Mouse (Mus musculus) neural tube, embryonic 14.5 days (tissue): ENCODE results near the gene Rem1. TPM values are rescaled to one million over a fixed set of nuclear protein-coding genes. Genes with fewer than 3 reads are reported as not detected.

Experiments used
- ATAC-seq: fragments of 200-750 bp; cut with Nextera tagmentation; 2 replicates; pipeline ENCODE4 v1.8.0; 2017; ENCODE audit warnings: low read depth, mild to moderate bottlenecking, moderate TSS enrichment, moderate library complexity
- H3K27ac ChIP-seq: fragments of 300-500 bp; sonication (generic); 2 replicates; pipeline ENCODE4 v1.5.1; 2014; ENCODE audit warnings: low read depth, mild to moderate bottlenecking, control low read depth, low read length, moderate library complexity, mixed read lengths
- H3K27me3 ChIP-seq: fragments of 300-500 bp; sonication (generic); 2 replicates; pipeline ENCODE4 v1.6.1; 2014; ENCODE audit warnings: low read length; ENCODE audit not compliant: control insufficient read depth, insufficient read depth
- H3K36me3 ChIP-seq: fragments of 300-500 bp; sonication (generic); 2 replicates; pipeline ENCODE4 v1.6.1; 2014; ENCODE audit warnings: low read length, mixed read lengths; ENCODE audit not compliant: control insufficient read depth, insufficient read depth
- H3K4me1 ChIP-seq: fragments of 300-500 bp; sonication (generic); 2 replicates; pipeline ENCODE4 v1.6.1; 2014; ENCODE audit warnings: low read length; ENCODE audit not compliant: control insufficient read depth, insufficient read depth
- H3K4me2 ChIP-seq: fragments of 300-500 bp; sonication (generic); 2 replicates; pipeline ENCODE4 v1.6.1; 2014; ENCODE audit warnings: mild to moderate bottlenecking, low read depth, low read length, control low read depth
- H3K4me3 ChIP-seq: fragments of 300-500 bp; sonication (generic); 2 replicates; pipeline ENCODE4 v1.5.1; 2014; ENCODE audit warnings: low read depth, low read length, control low read depth, mixed read lengths
- H3K9ac ChIP-seq: fragments of 300-500 bp; sonication (generic); replicated peaks from 2 replicates; pipeline ENCODE4 v1.6.1; 2014; ENCODE audit warnings: low read depth, mild to moderate bottlenecking, control low read depth, low read length, mixed read lengths
- H3K9me3 ChIP-seq: fragments of 300-500 bp; sonication (generic); 2 replicates; pipeline ENCODE4 v1.6.1; 2016; ENCODE audit warnings: low read length; ENCODE audit not compliant: control insufficient read depth
- WGBS: fragments of 180-500 bp; shearing (Covaris S2); extraction: QIAGEN DNeasy Blood & Tissue Kit; methylation state at CpG from one replicate; pipeline ENCODE4 v1.1.7; 2014; 5-methylcytosine and 5-hydroxymethylcytosine counted together
- polyA plus RNA-seq: library from polyadenylated mRNA; unstranded; fragments of >200 nt; fragmentation: Nextera tagmentation; extraction: Ambion mirVana; gene quantifications from 2 replicates; pipeline ENCODE4 v1.2.1, GENCODE M21; 2014

Rem1 gene
- 0.33 TPM in 1 of 2 replicates, not detected in the other for polyA plus RNA-seq

DNA sequence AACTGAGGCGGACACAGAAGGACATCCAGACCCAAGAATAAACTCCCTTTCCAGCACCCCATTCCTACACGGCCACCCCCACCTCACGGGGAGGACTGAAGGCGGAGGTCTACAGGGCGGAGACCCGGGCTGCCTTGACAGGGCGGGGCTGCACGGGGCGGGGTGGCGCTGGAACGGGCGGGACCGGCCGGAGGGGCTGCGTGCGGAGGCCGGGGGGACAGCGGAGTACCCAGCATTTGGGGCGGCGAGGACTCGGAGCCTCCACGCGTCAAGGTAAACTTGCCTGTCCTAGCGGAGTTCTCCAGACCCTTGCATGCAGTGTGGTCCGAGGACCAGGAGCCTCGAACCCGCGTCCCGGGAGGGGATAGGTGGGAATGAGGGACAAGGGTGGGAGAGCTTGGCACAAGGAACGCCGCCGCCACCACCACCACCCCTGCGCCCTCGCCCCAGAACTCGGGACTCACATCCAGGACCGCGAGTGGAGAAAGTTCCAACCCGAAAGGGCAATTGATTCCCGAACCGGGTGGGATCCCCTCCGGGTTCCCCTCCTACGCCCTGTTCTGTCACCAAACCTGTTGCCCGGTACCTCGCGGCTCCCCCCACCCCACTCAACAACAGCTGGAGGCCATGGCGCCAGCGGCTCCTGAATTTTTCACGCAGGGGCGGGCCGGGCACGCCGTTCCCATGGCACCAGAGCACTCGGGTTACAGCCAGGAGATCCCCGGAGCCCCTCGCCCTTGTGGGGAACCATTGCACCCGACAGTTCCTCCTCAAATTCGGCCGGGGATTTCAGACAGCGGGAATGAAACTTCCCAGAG is at the start of gene Rem1:
Gene Rem1 (plus strand): TSS at position 178 of the 818 bp plus-strand sequence.
- ATAC-seq: no peak
- Histone ChIP-seq H3K4me2 (peak within 1 kb of the TSS; percentile 49), H3K9ac (no peak within 1 kb of the TSS), H3K4me3 (peak within 1 kb of the TSS; percentile 21; the same call in 1 of the 2 replicates), H3K9me3 (no peaks in the 10 kb centered on the region), H3K4me1 (peaks cover 7% of the 10 kb centered on the region; the same call in 1 of the 2 replicates), H3K27ac (no peak within 1 kb of the TSS), H3K27me3 (peaks cover 15% of the 10 kb centered on the region; the same call in 1 of the 2 replicates), H3K36me3 (no peaks in the 10 kb centered on the region)
- WGBS: 3% methylated on average over 59 of the region's 59 CpGs

DNA sequence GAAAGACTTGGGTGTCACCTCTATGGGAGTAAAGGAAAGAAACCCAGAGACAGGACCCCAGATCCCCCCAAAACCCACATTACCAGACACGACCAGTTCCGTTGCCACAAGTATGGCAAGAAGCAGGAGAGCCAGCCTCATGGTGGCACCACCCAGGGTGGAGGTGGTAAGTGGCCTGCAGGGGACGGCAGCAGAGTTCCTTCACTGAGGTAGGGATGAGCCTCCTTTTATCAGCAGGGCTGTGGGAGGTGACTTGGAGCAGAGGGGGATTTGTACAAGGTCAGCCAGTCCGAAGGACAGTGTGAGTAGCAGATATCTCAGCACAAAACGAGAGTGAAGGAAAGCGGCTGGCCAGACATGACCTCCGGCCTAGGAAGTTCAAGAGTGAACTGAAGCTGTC is 46.6 kb upstream of the Rem1 start, which contains the start of gene Defb19:
Gene Defb19 (minus strand): TSS at position 206 of the 400 bp plus-strand sequence.
- H3K27ac ChIP-seq: no peak within 1 kb of the TSS
- no peak within 1 kb of the TSS for H3K4me2 ChIP-seq
- no peaks in the 10 kb centered on the region for H3K9me3 ChIP-seq
- H3K4me3 ChIP-seq: no peak within 1 kb of the TSS
- H3K4me1 ChIP-seq: no peaks in the 10 kb centered on the region
- no peaks in the 10 kb centered on the region for H3K36me3 ChIP-seq
- 79% methylated on average over 7 of the region's 7 CpGs for WGBS
- H3K9ac ChIP-seq: no peak within 1 kb of the TSS
- no peaks in the 10 kb centered on the region for H3K27me3 ChIP-seq
- ATAC-seq: no peak

DNA sequence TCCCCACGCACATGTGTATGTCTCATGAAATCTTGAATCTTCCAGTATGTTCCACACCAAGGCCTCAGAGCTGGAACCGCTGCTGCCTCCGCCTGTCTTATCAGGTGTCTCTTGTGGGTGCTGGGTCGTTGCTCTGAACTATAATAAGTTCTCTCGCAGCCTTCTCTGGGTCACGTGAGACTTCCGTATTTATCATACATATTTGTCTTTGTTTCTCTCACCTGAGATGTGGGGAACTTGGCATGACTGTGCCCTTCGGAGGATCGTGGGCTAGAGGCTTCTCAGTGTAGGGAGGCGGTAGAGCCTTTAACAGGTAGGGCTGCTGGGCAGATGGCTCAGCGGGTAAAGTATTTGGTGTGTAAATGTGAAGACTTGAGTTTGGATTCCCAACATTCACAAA is 46.1 kb upstream of the Rem1 start:
- Histone ChIP-seq H3K36me3 (no peaks in the 10 kb centered on the region), H3K27me3 (no peaks in the 10 kb centered on the region), H3K4me3 (no peak overlapping the region), H3K9ac (no peak overlapping the region), H3K27ac (no peak overlapping the region), H3K9me3 (no peaks in the 10 kb centered on the region), H3K4me2 (no peak overlapping the region), H3K4me1 (no peaks in the 10 kb centered on the region)
- WGBS: 91% methylated on average over 11 of the region's 11 CpGs
- ATAC-seq: no peak

DNA sequence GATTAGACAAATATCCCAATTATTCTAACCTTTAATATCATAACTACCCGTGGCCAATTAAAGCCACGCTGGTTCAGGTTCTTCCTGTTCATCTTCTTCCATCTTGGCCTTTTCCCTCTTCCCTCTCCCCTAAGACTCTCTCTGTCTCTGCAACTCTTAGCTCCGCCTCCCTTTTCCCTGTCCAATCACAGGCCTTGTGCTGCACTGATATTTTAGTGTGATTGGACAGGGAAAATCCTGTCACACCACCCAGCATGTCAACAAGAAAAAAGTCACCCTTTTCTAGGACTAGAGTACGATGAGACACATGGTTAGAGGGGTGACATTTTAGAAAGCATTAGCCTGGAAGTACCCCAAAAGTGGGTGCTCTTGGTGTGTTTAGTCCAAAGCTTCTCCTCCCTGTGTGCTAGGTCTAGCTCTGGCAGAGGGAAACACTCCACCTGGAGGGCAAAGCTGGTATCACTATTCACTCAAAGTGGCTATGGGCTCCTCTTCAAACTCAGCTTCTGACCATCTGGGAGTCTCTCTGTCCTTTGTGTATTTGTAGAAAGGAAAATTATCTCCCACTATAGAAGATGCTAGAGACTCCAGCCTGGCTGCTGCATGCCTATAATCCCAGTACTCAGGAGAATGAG is 39.7 kb upstream of the Rem1 start:
- Histone ChIP-seq H3K27ac (no peak overlapping the region), H3K9ac (no peak overlapping the region), H3K4me1 (no peaks in the 10 kb centered on the region), H3K4me2 (no peak overlapping the region), H3K27me3 (no peaks in the 10 kb centered on the region), H3K9me3 (no peaks in the 10 kb centered on the region), H3K4me3 (no peak overlapping the region), H3K36me3 (no peaks in the 10 kb centered on the region)
- no peak for ATAC-seq
- WGBS: 67% methylated on average over 4 of the region's 4 CpGs

- Histone ChIP-seq H3K4me2 (no peak overlapping the region), H3K9me3 (no peaks in the 10 kb centered on the region), H3K4me1 (no peaks in the 10 kb centered on the region), H3K4me3 (no peak overlapping the region), H3K9ac (no peak overlapping the region), H3K27me3 (no peaks in the 10 kb centered on the region), H3K36me3 (no peaks in the 10 kb centered on the region), H3K27ac (no peak overlapping the region)
- no peak for ATAC-seq
- 52% methylated on average over 2 of the region's 2 CpGs for WGBS
Measured at GRCm38 (mm10) chr2:152588450-152588849, 38.3 kb upstream of the Rem1 start.

DNA sequence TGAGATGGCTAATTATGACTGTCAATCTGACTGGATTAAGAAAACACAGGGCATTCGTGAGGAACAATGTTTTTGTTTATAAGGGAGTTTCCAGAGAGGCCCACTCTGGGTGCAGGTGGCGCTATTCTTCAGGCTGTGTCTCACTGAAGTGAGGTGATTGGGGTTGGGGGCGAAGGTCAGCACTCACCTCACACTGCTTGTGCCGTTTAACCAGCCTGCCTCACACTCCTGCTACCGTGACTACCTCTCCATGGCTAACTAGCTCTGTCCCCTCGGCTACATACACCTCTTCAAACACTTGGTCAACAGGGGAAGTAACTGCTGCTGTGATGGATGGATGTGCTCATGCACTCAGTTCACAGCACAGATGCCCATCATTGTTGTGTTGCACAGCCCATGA is 37.7 kb upstream of the Rem1 start:
- no peaks in the 10 kb centered on the region for H3K4me1 ChIP-seq
- no peak overlapping the region for H3K4me2 ChIP-seq
- H3K9ac ChIP-seq: no peak overlapping the region
- no peak for ATAC-seq
- WGBS: 62% methylated on average over 6 of the region's 6 CpGs
- no peak overlapping the region for H3K4me3 ChIP-seq
- no peak overlapping the region for H3K27ac ChIP-seq
- H3K27me3 ChIP-seq: no peaks in the 10 kb centered on the region
- no peaks in the 10 kb centered on the region for H3K36me3 ChIP-seq
- H3K9me3 ChIP-seq: no peaks in the 10 kb centered on the region

GRCm38 (mm10) chr2:152599299-152599698 is 27.5 kb upstream of the Rem1 start, which contains the start of gene Defb45:
TSS of gene Defb45 (minus strand) at chr2:152599399.
- H3K9ac ChIP-seq: no peak within 1 kb of the TSS
- no peak within 1 kb of the TSS for H3K4me2 ChIP-seq
- no peak for ATAC-seq
- H3K4me3 ChIP-seq: no peak within 1 kb of the TSS
- no peaks in the 10 kb centered on the region for H3K27me3 ChIP-seq
- no peak within 1 kb of the TSS for H3K27ac ChIP-seq
- no peaks in the 10 kb centered on the region for H3K36me3 ChIP-seq
- no peaks in the 10 kb centered on the region for H3K9me3 ChIP-seq
- 73% methylated on average over 7 of the region's 7 CpGs for whole genome bisulfite sequencing
- H3K4me1 ChIP-seq: no peaks in the 10 kb centered on the region

DNA sequence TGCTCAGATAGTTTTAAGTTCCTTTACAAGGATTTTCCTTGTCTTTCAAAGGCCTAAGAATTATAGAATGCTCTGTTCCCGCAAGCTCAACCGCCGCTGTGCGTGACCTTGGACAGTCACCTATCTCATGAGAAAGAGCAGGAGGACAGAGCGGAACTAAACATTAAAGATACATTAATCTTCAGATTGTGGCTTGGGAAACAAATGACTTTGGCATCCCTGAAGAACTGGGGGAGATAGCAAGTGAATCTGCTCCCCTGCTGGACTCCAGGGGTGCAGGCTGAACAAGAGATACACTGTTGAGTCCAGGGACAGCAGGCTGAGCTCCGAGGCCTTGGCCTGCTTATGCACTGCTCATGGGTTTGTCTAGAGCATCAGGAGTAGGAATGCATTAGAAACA is 26.7 kb upstream of the Rem1 start:
- Histone ChIP-seq H3K4me2 (no peak overlapping the region), H3K9ac (no peak overlapping the region), H3K4me3 (no peak overlapping the region), H3K9me3 (no peaks in the 10 kb centered on the region), H3K36me3 (no peaks in the 10 kb centered on the region), H3K27ac (no peak overlapping the region), H3K4me1 (no peaks in the 10 kb centered on the region), H3K27me3 (no peaks in the 10 kb centered on the region)
- no peak for ATAC-seq
- WGBS: 78% methylated on average over 6 of the region's 6 CpGs
